Mouse (Mus musculus) bone marrow macrophage, adult 2 months (primary cell): Measurements from ENCODE around the gene Brd3. TPM values are rescaled to one million over a fixed set of nuclear protein-coding genes. Genes with fewer than 3 reads are reported as not detected.
A peak's percentile ranks its signal among the peaks of the same experiment; 100 is the strongest.

Experiments
- H3K27ac ChIP-seq: 2 replicates; pipeline ENCODE4 v1.5.1; 2012; ENCODE audit warnings: low read depth, low read length; ENCODE audit not compliant: insufficient read depth
- H3K4me1 ChIP-seq: 2 replicates; pipeline ENCODE4 v1.6.1; 2012; ENCODE audit warnings: low read length; ENCODE audit not compliant: control insufficient read depth, insufficient read depth
- H3K4me3 ChIP-seq: 2 replicates; pipeline ENCODE4 v1.5.1; 2012; ENCODE audit warnings: mild to moderate bottlenecking, low read length, moderate library complexity; ENCODE audit not compliant: insufficient read depth
- CTCF ChIP-seq: IDR thresholded peaks from 2 replicates; pipeline ENCODE4 v1.5.1; 2012; ENCODE audit warnings: low read depth, mild to moderate bottlenecking, low read length, moderate library complexity
- POLR2A ChIP-seq: IDR thresholded peaks from 2 replicates; pipeline ENCODE4 v1.6.1; 2012; ENCODE audit warnings: mild to moderate bottlenecking, low read depth, low read length, borderline replicate concordance
- polyA plus RNA-seq: library from polyadenylated mRNA; stranded (reverse); fragments of >200 nt; gene quantifications from 2 replicates; pipeline ENCODE4 v1.2.4, GENCODE M21; 2012; ENCODE audit not compliant: missing spikeins, insufficient read depth, insufficient read length

Gene Brd3
- polyA plus RNA-seq, 1 experiment = 29.1 TPM

DNA sequence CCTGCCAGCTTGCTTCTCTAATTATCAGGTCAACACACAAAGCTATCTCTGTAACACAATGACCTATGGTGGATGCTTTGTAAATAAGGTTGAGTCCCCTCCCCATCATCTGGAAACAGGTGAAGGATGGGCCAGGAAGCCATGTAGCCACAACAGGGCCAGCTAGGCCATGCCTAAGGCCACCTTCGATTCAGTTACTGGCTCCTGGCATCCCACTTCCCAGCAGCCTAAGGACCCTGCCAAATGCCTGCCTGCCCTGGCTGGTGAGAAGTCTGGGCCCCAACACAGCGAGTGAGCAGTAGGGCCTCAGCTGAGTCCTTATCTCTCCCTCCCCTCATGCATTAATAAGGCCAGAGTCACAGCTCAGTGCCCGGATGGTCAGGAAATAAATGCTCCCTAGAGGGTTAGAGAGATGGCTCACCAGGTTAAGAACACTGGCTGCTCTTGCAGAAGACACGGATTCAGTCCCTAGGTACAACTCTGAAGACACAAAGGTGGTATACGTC is 89.8 kb downstream of the Brd3 start:
- peak overlapping the region; percentile 83 for H3K27ac ChIP-seq
- H3K4me1 ChIP-seq = peaks cover 63% of the 10 kb centered on the region
- no peak overlapping the region for H3K4me3 ChIP-seq
- no peak for TF ChIP-seq CTCF
- no peak for TF ChIP-seq POLR2A

DNA sequence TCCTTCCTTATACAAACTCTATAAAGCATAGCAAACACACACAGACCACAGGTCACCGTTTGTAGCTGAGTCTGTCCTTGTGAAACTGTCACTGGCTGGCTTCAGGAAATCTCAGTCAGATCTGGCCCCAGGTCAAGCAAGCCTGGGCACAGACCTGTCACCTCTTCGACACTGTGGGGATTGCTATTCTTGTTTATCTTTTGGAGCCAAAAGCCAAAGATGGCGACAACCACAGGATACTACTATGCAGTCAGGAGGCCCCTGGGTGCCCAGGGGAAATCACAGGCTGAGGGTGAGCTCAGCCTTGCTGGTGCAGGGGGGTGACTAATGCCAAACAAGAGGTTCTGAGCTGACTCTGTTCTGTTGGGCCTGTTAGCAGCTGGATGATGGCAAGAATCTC is 91.0 kb downstream of the Brd3 start:
- TF ChIP-seq POLR2A = no peak
- no peak for TF ChIP-seq CTCF
- Histone ChIP-seq H3K4me3 (no peak overlapping the region), H3K4me1 (peaks cover 75% of the 10 kb centered on the region), H3K27ac (no peak overlapping the region)

DNA sequence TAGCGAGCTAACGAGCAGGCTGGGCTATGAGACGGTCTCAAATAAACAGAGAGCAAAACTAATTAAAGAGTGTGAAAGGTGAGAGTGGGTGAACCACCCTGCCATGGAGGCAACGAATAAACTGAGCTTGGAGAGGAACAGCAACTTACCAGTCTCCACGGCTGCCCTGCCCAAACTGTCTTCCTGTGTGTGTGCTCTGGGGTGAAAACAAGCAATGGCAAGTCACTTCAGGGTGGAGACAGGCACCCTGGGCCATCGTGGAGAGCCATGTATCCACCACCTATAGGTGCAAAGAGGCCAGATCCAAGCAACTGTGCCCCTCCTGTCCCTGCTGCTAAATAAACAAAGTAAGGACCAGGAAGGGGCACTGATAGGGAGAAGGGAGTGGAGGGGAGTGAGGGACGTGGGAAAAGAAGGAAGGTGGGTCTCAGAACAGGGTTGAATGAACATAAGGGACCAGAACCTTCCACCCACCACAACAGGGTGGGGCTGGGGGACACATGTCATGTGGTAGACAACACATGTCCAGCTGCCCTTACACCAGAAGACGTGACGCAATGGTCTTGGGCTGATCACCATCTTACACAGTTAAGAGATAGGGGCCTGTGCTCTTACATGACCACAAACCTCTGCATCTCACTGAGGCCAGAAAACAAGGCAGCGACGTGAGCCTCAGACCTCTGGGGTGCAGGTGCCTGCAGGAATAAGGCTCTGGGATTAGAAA is 92.2 kb downstream of the Brd3 start:
- no peak overlapping the region for H3K27ac ChIP-seq
- no peak overlapping the region for H3K4me3 ChIP-seq
- TF ChIP-seq POLR2A (no peak), CTCF (no peak)
- H3K4me1 ChIP-seq = peaks cover 83% of the 10 kb centered on the region

DNA sequence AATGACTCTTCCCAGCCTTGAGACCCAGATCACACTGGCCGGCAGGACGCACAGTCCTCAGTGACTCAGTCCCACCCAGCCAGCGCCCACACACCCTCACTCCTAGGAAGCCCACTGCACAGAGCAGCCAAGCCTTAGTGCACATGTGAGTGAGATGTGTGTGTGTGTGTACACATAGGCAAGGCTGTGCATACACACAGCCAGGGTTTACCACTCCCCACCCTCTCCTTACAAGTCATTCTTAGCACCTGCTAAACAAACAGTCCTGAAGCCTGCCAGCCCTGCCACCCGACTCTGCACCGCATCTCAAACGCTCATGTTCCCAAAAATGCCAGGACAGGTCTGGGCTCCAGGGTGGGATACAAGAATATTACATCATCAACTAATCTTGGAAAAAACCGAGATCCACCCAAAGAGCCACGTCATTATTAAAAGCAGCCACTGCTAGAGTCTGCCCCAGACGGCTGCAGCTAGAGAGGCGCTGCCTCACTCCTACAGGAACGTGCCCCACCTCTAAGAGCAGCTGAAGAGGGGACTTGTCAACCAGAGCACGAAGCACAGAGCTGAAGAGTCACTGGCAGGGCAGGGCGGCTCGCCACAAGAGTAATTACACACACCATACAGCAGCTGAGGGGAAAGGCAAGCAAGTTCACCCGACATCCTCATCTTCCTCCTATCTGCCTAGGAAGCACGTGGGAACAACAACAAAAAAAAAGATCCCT is 93.4 kb downstream of the Brd3 start:
- H3K27ac ChIP-seq = no peak overlapping the region

DNA sequence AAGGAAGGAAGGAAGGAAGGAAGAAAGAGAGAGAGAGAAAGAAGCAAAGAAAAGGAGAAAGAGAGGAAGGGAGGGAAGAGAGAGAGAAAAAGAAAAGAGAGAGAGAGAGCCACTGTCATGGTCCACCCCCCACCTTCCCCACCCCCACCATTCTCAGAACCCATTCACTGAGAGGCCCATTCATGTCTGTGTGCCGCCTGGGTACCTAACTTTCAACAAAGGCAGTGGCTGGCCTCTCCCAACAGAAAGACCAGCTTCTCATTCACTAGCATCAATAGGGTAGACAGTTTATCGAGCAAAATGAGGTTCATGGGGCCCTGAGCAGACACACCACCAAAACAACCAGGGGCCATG is 93.9 kb downstream of the Brd3 start:
- peaks cover 70% of the 10 kb centered on the region for H3K4me1 ChIP-seq
- H3K27ac ChIP-seq = no peak overlapping the region
- no peak overlapping the region for H3K4me3 ChIP-seq
- TF ChIP-seq POLR2A = no peak
- TF ChIP-seq CTCF = no peak

More for the DNA sequence above, 93.4 kb downstream of the Brd3 start:
- H3K4me1 ChIP-seq = peaks cover 73% of the 10 kb centered on the region
- no peak overlapping the region for H3K4me3 ChIP-seq
- TF ChIP-seq CTCF = no peak
- no peak for TF ChIP-seq POLR2A

DNA sequence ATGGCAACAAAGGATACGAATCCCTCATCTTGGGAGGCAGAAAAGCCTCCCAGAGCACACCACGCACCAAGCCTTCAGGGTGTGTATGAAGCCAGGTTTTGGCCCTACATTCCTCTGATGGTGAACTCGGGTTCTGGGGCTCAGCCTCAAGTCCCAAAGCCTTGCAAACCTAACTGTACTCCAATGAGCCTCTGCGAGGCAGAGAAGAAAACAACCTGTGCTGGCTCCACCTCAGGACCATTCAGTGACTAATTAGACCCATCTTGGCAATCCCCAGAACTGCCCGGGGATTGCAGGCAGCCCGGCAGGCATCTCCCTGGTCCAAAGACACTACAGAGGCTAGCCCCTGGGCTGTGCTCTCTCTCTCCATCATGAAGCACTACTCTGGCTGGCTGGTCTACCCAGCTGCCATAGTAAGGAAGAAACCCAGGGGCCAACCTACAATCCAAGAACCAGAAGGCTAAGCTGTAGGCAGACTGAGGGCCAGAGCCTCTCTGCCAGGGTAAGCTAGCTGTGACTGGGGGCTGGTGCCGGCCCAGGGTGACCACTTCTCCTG is 95.1 kb downstream of the Brd3 start:
- TF ChIP-seq POLR2A (no peak), CTCF (no peak)
- Histone ChIP-seq H3K4me3 (no peak overlapping the region), H3K4me1 (peaks cover 59% of the 10 kb centered on the region), H3K27ac (peak overlapping the region; percentile 58)

DNA sequence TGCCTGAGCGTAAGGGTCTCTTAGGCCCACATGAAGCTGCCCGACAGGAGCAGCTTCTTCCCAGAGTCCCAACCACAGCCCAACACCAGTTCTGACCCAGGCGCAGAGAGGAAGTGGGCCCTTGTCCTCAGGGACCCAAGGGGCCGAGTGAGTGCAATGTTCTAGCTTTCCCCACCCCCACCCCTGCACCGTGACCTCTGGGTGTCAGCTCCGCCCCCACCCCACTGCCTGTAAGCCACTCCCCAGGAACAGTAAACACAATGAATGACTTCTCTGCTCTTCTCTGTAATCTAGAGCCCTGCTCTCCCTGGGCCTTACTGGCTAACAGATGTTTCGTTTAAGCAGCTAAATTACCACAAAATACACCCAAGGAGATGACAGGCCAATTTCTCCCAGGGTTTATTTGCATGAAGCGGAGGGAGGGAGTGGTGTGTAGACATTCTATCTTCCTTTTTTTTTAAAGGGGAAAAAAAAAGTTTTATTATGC is 95.7 kb downstream of the Brd3 start:
- TF ChIP-seq POLR2A (no peak), CTCF (no peak)
- Histone ChIP-seq H3K4me1 (peaks cover 55% of the 10 kb centered on the region), H3K27ac (peak overlapping the region; percentile 58), H3K4me3 (no peak overlapping the region)

DNA sequence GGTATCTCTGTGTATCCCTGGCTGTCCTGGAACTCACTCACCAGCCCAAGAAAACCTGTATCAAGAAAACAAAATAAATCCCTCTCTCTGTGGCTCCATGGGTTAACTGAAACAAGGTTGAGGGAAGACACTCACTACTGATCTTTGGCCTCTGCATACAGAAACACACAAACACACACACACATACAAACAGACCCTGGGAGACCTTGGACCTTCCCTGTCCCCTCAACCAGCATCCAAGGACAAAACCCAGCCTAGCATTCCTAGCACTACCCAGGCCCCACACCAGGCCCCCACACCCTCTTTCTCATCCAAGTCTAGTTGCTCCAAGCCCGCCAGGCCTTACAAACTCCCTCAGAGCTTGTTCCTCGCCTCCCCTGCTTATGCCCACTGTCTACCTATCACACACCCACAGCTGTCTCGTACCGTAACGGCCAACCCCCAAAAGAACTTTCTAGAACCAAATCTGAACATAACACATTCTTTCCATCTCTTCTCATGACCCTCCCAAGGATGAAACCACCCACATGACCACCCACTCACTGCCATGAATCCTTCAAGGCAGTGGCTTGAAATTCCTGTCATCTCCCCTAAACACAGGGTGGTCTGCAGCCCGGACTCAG is 96.8 kb downstream of the Brd3 start:
- TF ChIP-seq POLR2A = no peak
- TF ChIP-seq CTCF = no peak
- Histone ChIP-seq H3K4me1 (peaks cover 49% of the 10 kb centered on the region), H3K4me3 (no peak overlapping the region), H3K27ac (no peak overlapping the region)

DNA sequence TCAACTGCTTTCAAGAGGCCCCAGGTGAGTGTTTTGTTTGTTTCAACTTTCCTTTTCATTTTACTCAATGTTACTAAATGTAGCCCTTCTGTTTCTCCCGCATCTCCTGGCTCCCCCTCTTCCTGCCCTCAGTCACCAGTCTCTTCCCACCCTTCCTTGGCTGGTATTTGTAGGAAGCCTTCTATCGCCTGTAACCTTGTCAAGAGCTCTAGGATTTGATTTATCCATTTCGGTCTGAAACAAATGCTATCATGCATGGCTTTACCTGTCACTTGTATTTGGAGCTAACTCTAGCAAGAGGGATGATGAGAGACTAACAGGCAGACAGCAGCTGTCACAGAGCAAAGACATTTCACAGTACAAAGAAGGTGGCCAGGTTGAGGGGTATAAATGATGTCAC is 99.3 kb downstream of the Brd3 start:
- Histone ChIP-seq H3K27ac (no peak overlapping the region), H3K4me1 (peaks cover 46% of the 10 kb centered on the region), H3K4me3 (no peak overlapping the region)
- TF ChIP-seq POLR2A (no peak), CTCF (no peak)
